Mouse (Mus musculus): Measurements from ENCODE around the gene Dram1.

DNA sequence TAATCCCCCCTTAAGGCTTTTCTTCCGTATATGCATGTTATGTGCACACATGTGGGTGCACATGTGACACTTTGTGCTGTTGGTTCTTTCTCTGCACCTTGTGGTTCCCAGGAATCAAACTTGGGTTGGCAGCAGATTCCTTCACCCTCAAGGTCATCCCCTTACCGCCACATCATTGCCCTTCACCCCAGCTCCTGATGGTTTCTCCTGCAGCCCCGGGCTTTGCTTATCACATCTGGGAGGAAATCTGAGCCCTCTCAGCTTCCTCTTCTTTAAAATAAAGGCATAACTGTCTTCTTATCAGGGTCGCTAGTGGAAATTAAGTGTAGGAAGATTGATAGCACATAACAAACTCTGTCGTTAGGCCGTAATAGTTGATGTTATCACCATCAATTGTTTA lies 3.1 kb upstream of the Dram1 start:
- TF ChIP-seq MAFK (IDR thresholded peaks at IDR 0.05; ENCODE audit: insufficient read depth, low read depth, low read length) (no peak), HCFC1 (IDR thresholded peaks at IDR 0.05; ENCODE audit: borderline replicate concordance, insufficient read depth, low read length) (no peak), ZNF384 (IDR thresholded peaks at IDR 0.05; ENCODE audit: low read depth, low read length) (no peak), CHD2 (IDR thresholded peaks at IDR 0.05; ENCODE audit: low read depth, low read length) (no peak), ZC3H11A (IDR thresholded peaks at IDR 0.05; ENCODE audit: borderline replicate concordance, low read depth, low read length) (no peak)

Measured in ES-E14 (cell line).